Mouse (Mus musculus) intestine, postnatal 0 days (tissue): ENCODE measurements around the gene Foxn2. TPM values are rescaled to one million over a fixed set of nuclear protein-coding genes. Genes with fewer than 3 reads are reported as not detected.

Source experiments
- ATAC-seq: fragments of 200-750 bp; cut with Nextera tagmentation; 2 replicates; pipeline ENCODE4 v1.8.0; 2017; ENCODE audit warnings: mild to moderate bottlenecking, moderate TSS enrichment, moderate library complexity
- H3K27ac ChIP-seq: fragments of 300-500 bp; sonication (generic); 2 replicates; pipeline ENCODE4 v1.5.1; 2014; ENCODE audit warnings: mild to moderate bottlenecking, low read depth, low read length, moderate library complexity
- H3K27me3 ChIP-seq: fragments of 300-500 bp; sonication (generic); replicated peaks from 2 replicates; pipeline ENCODE4 v1.6.1; 2014; ENCODE audit warnings: low read length, mixed read lengths; ENCODE audit not compliant: control insufficient read depth, insufficient read depth
- H3K36me3 ChIP-seq: fragments of 300-500 bp; sonication (generic); 2 replicates; pipeline ENCODE4 v1.6.1; 2014; ENCODE audit warnings: mild to moderate bottlenecking, moderate library complexity; ENCODE audit not compliant: control insufficient read depth, insufficient read depth
- H3K4me1 ChIP-seq: fragments of 300-500 bp; sonication (generic); replicated peaks from 2 replicates; pipeline ENCODE4 v1.6.1; 2014; ENCODE audit warnings: antibody characterized with exemption, low read length, mixed read lengths; ENCODE audit not compliant: control insufficient read depth, insufficient read depth
- H3K4me2 ChIP-seq: fragments of 300-500 bp; sonication (generic); replicated peaks from 2 replicates; pipeline ENCODE4 v1.6.1; 2014; ENCODE audit warnings: low read depth, mild to moderate bottlenecking, moderate library complexity
- H3K4me3 ChIP-seq: fragments of 300-500 bp; sonication (generic); 2 replicates; pipeline ENCODE4 v1.5.1; 2014; ENCODE audit warnings: low read depth, low read length
- H3K9ac ChIP-seq: fragments of 300-500 bp; sonication (generic); 2 replicates; pipeline ENCODE4 v1.6.1; 2014; ENCODE audit warnings: mild to moderate bottlenecking, low read depth, low read length
- H3K9me3 ChIP-seq: fragments of 300-500 bp; sonication (generic); 2 replicates; pipeline ENCODE4 v1.6.1; 2016; ENCODE audit warnings: mixed run types; ENCODE audit not compliant: control insufficient read depth
- CTCF ChIP-seq: sonication (generic); IDR thresholded peaks from 2 replicates; pipeline ENCODE4 v1.5.1; 2016; ENCODE audit warnings: low read depth, mild to moderate bottlenecking, control low read depth, antibody characterized with exemption, moderate library complexity
- WGBS: fragments of 180-500 bp; shearing (Covaris S2); extraction: QIAGEN DNeasy Blood & Tissue Kit; methylation state at CpG from one replicate; pipeline ENCODE4 v1.1.7; 2014; 5-methylcytosine and 5-hydroxymethylcytosine counted together
- polyA plus RNA-seq: library from polyadenylated mRNA; unstranded; fragments of >200 nt; fragmentation: Nextera tagmentation; extraction: Ambion mirVana; gene quantifications from 2 replicates; pipeline ENCODE4 v1.2.1, GENCODE M21; 2015

The Foxn2 gene
- polyA plus RNA-seq, 1 experiment from 2014 or later: 11.4 TPM

- no peak overlapping the region for H3K27ac ChIP-seq
These were observed 37.2 kb upstream of the Foxn2 start for GRCm38 (mm10) chr17:88403269-88403668.

GRCm38 (mm10) chr17:88404471-88404870 is 36.0 kb upstream of the Foxn2 start:
- Histone ChIP-seq H3K9me3 (no peaks in the 10 kb centered on the region), H3K4me3 (no peak overlapping the region), H3K4me2 (peak overlapping the region; percentile 44; the same call in 1 of the 2 replicates), H3K36me3 (no peaks in the 10 kb centered on the region), H3K27ac (no peak overlapping the region), H3K4me1 (no peaks in the 10 kb centered on the region), H3K27me3 (no peaks in the 10 kb centered on the region), H3K9ac (no peak overlapping the region)
- TF ChIP-seq CTCF: no peak
- WGBS: 35% methylated on average over 6 of the region's 6 CpGs
- no peak for ATAC-seq

More at GRCm38 (mm10) chr17:88403269-88403668, 37.2 kb upstream of the Foxn2 start:
- no peaks in the 10 kb centered on the region for H3K27me3 ChIP-seq
- H3K4me1 ChIP-seq: no peaks in the 10 kb centered on the region
- H3K4me2 ChIP-seq: no peak overlapping the region
- no peak overlapping the region for H3K9ac ChIP-seq
- H3K9me3 ChIP-seq: no peaks in the 10 kb centered on the region
- no peaks in the 10 kb centered on the region for H3K36me3 ChIP-seq
- H3K4me3 ChIP-seq: no peak overlapping the region
- no peak for TF ChIP-seq CTCF
- 67% methylated on average over 6 of the region's 6 CpGs for WGBS
- ATAC-seq: peak; percentile 68; the same call in 1 of the 2 replicates

- no peaks in the 10 kb centered on the region for H3K9me3 ChIP-seq
- TF ChIP-seq CTCF: no peak
- no peaks in the 10 kb centered on the region for H3K4me1 ChIP-seq
- ATAC-seq: no peak
- WGBS: 38% methylated on average over 19 of the region's 19 CpGs
- H3K4me2 ChIP-seq: peak overlapping the region; percentile 44
- 0 out of 2 replicates have a peak overlapping the region, but pooled peaks have one; percentile 12 for H3K4me3 ChIP-seq
- H3K27ac ChIP-seq: no peak overlapping the region
- no peaks in the 10 kb centered on the region for H3K27me3 ChIP-seq
- H3K9ac ChIP-seq: no peak overlapping the region
- H3K36me3 ChIP-seq: no peaks in the 10 kb centered on the region
These were observed 35.4 kb upstream of the Foxn2 start for GRCm38 (mm10) chr17:88405076-88405475.

- no peak for TF ChIP-seq CTCF
- no peak for ATAC-seq
These were observed 30.8 kb upstream of the Foxn2 start for GRCm38 (mm10) chr17:88409706-88410105.

GRCm38 (mm10) chr17:88413155-88413836 is 27.2 kb upstream of the Foxn2 start:
- no peak for ATAC-seq

More at GRCm38 (mm10) chr17:88409706-88410105, 30.8 kb upstream of the Foxn2 start:
- Histone ChIP-seq H3K4me3 (no peak overlapping the region), H3K27ac (no peak overlapping the region), H3K4me1 (no peaks in the 10 kb centered on the region), H3K4me2 (no peak overlapping the region), H3K36me3 (no peaks in the 10 kb centered on the region), H3K9ac (no peak overlapping the region), H3K9me3 (no peaks in the 10 kb centered on the region), H3K27me3 (no peaks in the 10 kb centered on the region)
- 83% methylated on average over 3 of the region's 3 CpGs for WGBS

GRCm38 (mm10) chr17:88420426-88420825 is 20.1 kb upstream of the Foxn2 start:
- 84% methylated on average over 4 of the region's 4 CpGs for WGBS

More at GRCm38 (mm10) chr17:88413155-88413836, 27.2 kb upstream of the Foxn2 start:
- Histone ChIP-seq H3K9ac (no peak overlapping the region), H3K9me3 (no peaks in the 10 kb centered on the region), H3K4me1 (no peaks in the 10 kb centered on the region), H3K27me3 (no peaks in the 10 kb centered on the region), H3K27ac (no peak overlapping the region), H3K4me3 (no peak overlapping the region), H3K36me3 (no peaks in the 10 kb centered on the region), H3K4me2 (no peak overlapping the region)
- 90% methylated on average over 1 of the region's 1 CpGs for WGBS
- TF ChIP-seq CTCF: no peak

More at GRCm38 (mm10) chr17:88420426-88420825, 20.1 kb upstream of the Foxn2 start:
- H3K4me1 ChIP-seq: no peaks in the 10 kb centered on the region
- H3K9ac ChIP-seq: no peak overlapping the region
- ATAC-seq: no peak
- H3K4me2 ChIP-seq: no peak overlapping the region
- H3K27ac ChIP-seq: no peak overlapping the region
- no peaks in the 10 kb centered on the region for H3K9me3 ChIP-seq
- no peak for TF ChIP-seq CTCF
- no peaks in the 10 kb centered on the region for H3K27me3 ChIP-seq
- H3K36me3 ChIP-seq: no peaks in the 10 kb centered on the region
- H3K4me3 ChIP-seq: no peak overlapping the region
